Mouse (Mus musculus) gastrocnemius, postnatal 4 days (tissue): ENCODE results near the gene Adprhl1. TPM values are rescaled to one million over a fixed set of nuclear protein-coding genes. Genes with fewer than 3 reads are reported as not detected.

Experiments used
- DNase-seq, 2 experiments: peaks; one replicate each; pipeline ENCODE4 v3.0.0; 2021 to 2022; ENCODE audit warnings: low spot score in 2 of 2, mixed read lengths in 2 of 2
- total RNA-seq, 2 experiments: library from RNA; stranded (reverse); gene quantifications; 2 replicates each; pipeline ENCODE4 v1.2.3; 2021

The Adprhl1 gene
- total RNA-seq, 2 experiments from 2014 or later, result 78.0 to 80.2 TPM

DNA sequence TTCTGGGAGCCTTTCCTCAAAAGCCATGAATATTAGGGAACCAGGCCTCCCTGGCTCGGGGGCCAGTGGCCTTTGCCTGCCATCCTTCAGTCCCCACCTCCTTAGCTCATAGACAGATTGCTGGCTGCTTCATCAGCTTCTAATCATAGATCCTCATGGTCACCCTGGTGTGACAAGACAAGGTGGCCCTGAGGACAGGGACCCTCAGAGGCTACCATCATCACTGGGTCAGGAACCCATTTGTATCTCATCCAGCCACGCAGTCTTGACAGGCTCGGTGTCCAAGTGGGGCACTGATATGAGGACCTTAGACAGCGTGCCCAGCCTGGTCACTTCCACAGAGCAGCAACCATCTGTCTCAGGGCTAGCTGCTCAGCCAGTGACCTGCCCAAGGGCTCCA, 23.5 kb downstream of the Adprhl1 start:
- DNase-seq, result no peak

DNA sequence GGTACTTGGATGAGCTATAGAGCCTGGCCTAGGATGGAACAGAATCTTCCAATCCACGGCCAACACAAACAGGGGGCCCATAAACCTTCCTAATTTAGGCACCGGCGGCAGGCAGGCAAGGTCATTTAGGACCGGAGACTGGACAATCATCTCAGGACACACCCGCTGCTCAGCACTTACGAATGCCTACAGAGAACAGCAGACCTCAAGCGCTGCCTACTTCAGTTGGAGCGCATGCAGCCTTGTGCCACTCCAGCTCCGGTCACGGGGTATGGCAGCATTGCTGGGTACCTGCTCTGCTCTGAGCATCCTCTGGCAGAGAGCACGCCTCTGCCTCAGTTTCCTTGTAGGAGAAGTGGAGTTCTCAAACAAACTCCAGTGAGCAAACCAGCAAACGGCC, 24.2 kb downstream of the Adprhl1 start:
- no peak for DNase-seq

DNA sequence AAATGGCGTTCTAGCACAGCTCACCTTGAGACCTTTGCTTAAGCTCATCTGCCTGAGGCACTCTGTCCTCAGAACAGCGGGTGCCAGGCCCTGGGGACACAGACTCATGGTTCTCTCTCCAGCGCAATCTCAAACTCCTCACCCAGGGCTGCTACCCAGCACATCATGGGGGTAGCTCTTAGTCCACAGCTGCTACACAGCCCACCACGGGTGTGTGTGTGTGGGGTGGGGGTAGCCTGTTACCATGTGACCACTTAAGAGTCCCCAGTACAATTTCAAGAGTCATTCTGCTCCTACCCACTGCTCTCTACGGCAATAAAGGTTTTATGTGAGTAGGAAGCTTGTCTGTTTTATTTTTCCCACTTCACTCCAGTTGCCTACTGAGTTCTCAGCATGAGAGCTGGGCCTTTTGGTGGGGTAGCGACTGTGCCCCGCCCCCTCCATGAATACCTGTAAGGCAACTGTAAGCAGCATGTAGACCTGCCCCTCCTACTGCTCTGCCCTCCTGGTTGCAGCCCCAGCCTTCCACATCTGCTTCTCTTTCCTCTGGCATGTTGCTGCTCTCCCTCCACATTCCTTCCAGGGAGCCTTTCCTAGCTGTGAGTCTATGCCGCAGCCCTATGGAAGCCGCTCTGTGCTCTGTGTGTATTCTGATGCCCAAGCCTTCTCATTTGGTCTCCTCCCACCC, 24.9 kb downstream of the Adprhl1 start:
- DNase-seq, result no peak

DNA sequence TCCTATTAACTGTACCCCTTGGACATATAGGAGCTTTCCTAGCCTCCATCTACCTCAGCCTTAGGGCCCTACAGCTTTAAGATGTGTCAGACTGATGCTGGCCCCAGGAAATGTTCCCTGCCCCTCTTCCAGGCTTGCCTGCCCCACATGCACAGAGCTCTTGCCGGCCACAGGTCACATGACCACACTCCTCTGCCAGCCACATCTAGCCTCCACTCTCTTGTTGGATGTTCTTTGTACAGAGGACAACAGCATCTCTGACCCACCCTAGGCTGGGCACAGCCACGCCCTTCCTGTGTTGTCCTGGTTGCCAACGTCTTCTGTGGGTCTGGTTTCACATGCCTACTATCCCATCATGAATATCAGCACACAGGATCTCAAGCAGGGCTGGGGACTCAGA, 26.8 kb downstream of the Adprhl1 start:
- no peak for DNase-seq

DNA sequence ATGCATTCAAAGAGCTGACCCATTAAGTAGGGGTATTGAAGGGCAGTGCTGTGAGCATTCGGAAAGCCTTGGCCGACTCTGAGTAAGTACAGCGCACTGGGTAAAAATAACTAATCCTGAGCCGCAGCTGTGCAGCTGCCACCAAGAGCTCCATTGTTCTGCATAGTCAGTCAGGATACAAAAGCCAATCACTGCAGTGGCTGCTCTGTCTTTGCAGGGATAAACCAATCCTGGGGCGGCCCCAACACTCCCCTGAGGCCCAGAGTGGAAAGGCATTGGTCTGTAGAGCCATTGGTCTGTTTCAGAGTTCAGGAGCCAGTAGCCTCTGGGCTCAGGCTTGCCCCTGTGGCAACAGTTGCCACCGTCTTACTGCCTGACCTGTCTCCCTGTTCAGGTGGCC, 27.7 kb downstream of the Adprhl1 start:
- no peak for DNase-seq

DNA sequence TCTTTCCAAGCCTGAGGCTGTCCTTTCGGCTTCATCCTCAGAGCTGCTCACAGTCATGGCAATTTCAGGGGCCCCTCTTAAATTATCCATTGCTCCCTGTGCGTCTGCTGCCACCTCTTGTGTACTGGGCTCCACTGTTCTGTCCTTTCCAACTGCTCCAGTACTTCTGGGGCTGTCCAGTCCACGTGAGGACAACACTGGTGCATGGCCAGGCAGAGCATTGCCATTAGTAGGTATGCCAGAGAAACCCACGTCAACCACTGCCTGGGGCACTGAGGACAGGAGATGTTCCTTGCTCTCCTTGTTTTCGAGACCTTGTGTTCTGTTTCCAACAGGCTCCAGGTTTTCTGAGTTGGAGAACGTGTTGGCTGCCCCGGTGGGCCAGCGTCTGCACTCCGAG, 29.5 kb downstream of the Adprhl1 start:
- DNase-seq, result no peak

DNA sequence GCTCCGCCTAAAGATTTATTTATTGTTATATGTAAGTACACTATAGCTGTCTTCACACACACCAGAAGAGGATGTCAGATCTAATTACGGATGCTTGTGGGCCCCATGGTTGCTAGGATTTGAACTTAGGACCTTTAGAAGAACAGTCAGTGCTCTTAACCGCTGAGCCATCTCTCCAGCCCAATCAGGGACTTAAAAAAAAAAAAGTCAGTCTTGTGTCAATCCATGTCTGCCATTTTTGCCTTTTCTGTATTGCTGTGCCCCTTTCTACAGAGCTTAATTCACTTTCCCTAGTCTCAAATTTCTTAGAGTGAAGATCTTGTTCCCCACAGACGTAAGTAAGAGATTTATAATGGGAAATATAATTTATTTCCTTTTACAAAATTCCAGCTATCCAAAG, 35.5 kb downstream of the Adprhl1 start:
- no peak for DNase-seq

DNA sequence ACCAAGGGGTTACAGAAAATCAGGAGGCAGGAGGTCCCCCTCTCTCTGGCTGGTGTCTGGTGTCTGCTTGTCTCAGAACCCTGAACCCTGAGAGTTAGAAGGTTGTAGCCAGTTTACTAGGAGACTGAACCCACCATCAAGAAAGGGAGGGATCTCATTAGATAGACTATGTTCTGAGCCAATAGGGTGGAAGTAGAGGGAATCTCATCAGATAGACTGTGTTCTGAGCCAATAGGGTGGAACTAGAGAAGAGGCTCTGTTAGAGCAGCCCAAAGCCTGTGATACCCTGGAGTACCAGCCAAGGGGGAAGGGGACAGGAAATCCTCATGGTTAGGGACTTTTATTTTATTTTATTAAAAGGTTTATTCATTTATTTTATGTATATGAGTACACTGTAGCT, 36.0 kb downstream of the Adprhl1 start:
- no peak for DNase-seq

DNA sequence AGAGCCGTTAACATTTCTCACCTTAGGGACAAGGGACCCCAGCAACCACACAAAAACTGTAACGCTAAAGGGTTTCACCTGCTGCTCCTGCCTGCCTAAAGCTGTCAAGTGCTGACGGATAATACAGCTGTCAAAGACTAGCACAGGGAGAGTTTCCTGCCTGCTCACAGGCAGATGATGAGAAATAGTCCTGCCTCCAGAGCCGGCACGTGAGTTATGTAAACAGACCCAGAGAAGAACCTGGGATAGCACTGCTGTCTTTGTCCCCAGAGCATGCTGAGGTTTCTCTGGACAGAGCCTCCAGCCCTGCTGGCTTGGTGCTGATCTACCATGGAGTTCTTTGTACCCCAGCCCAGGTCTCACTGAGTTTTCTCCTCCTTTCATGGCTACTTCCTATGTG, 36.9 kb downstream of the Adprhl1 start:
- DNase-seq, result no peak

DNA sequence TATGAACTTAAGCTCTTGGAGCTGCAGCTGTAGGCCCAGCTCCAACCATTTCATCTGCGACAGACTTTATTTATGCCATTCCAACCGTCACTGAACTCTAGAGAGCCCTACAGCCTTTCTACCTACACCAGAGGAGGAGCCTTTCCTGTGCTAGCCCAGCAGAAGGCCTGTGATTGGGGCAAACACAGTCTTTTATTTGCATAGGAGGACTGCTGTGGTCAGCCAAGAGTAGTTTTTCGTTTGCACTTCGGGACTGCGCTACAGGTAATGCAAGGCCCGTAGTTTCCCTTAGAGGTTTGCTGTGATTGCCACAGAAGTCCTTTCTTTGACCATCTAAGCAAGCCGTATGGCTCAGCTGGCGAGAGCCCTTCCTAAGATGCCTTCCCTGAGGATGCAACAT, 37.6 kb downstream of the Adprhl1 start:
- no peak for DNase-seq

DNA sequence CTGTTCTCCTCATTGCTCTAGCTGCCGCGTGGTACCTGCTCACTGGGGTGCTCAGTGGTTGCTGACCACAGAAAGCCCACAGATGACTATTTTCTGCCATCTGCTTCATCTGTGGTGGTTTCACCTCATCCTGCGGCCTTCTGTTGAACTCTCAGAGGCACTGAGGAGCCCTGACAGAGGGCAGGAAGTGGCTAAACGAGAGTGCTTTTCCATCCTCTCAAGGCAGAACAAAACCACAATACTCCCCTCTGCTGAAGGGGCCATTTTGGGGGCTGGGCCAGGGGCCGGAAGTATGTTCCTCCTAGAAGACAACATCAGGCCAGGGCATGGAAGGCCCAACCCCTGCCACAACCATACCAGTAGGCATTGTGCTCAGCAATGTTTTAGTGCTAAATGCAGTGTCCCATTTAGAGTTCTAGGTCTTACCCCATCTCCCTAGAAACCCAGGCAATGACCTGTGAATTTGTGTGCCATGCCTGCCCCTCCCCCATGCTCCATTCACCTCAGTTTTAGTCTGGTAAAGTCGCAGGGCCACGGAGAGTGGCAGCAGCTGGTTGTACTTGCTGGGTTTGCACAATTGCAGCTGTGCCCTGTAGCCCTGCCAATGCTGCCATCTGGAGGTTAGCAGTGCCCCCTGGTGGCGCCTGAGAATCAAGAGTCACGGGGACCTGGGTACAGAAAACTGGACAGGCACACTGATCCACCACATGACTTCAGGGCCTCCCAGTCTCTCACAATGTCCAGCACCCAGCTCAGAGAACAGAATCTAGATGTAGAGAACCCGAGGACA, 40.3 kb downstream of the Adprhl1 start:
- DNase-seq, result peak; percentile 81 to 88

DNA sequence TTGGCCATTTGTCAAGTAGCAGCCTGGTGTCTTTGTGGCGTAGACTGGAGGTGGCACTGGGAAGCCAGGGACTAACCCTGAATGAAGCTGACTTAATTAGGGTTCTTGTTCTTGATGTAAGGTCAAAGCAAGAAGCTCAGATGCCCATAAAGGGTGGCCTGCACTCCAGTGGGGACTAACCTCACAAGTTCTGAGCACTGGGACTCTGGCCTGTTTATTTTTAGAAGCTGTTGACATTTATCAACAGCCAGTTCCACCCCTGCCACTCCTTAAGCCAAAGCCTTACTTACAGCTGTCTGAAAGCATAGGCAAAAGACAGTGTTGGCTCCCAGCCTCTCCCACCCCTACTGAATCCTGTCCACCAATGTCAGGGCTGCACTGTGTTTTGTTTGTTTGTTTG, 44.2 kb downstream of the Adprhl1 start:
- DNase-seq, result no peak

DNA sequence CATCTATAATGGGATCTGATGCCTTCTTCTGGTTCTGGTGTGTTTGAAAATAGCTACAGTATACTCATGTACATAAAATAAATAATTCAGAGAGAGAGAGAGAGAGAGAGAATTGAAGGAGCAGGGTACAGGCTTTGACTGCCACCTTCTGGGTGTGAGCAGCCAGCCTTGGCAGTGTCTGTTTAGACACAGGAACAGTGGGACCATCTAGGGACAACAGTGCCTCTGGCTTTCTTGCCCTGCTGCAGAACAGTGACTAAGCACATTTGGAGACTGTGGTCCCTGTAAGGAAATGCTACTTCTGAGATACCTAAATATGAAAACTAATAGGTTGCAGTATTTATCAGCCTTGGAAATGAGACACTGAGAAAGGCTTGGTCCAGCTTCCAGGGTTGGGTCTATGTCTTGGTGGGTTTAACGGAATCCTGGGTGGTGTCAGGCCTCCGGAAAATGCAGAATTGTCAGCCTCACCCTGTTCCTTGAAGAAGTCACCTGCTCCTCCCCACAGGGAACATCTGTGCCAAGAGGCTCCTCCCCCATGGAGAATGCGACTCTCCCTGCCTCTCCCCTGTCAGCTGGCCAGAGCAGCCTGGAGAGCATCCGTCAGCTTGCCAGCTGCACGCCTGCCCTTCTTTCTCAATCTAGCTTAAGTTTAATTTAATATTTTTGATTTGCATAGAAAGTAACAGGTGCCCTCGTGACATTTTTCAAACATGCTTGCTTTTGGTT, 45.2 kb downstream of the Adprhl1 start:
- peak in 1 of 2 experiments; percentile 38 for DNase-seq

DNA sequence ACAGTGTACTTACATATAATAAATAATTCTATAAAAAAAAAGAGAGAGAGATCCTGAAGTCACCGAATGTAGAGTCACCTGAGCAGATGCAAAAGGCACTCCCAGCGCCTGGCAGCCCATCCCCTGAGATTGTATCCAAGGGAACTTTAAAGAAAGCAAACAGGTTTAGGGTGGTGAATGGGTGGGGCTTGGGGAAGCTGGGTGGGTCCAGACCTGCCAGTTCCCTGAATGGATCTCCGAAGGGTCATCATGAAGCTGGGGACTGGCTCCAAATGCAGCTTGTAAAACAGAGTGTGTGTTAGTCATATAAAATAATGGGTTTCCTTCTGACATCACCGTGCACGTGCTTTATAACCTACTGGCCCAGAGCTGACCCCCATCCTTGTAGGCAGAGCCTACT, 47.7 kb downstream of the Adprhl1 start:
- no peak for DNase-seq

DNA sequence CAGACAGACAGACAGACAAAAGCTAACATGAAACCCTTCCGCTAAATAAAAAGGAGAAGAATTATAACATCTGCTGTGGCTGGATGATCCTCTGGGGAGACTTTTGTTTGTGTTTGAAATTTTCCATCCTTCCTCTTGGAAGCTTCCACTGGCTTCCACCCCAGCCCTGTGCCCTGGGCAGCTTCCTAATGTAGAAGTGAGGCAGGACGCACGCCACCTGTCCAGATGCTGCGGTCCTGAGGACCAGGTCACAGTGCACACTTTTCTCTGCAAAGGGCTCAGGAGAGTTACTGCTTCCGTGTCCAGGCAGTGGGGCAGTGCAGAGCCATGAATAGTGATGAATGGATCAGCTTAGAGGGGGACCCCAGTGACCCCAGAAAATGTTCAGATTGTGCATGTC, 48.7 kb downstream of the Adprhl1 start:
- DNase-seq, result no peak

DNA sequence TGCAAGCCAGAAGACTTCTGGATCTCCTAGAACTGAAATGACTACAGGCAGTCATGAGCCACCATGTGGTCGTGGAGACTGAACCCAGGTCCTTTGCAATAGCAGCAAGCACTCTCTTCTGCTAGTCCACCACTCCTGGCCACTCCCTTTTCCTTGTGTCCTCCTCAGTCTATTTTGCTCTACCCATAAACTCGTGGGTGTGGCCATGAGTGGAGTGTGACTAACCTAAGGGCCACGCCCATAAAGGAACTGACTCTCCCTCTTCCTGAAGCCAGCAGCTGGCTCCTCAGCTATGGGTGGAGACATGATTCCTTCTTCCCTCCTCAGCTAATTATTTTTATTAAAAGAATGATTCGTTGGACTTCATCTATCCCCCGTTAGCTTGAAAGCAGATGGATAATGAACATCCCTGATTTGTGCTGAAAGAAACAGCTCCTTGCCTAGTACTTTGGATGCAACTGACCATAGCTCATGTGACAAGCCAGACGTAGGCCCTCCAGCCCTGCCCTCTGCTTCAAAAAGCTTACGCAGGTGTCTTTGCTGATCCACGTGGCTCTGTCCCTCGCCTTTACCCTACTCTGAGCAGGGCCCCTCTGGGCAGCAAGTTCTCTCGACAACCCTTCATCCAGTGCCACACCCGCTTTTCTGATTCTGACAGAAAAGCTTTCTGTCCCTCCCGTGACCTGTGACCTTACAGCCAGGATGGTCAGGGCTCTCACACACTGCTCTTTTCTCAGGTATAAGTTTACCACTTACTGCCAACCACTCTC, 49.4 kb downstream of the Adprhl1 start:
- no peak for DNase-seq

DNA sequence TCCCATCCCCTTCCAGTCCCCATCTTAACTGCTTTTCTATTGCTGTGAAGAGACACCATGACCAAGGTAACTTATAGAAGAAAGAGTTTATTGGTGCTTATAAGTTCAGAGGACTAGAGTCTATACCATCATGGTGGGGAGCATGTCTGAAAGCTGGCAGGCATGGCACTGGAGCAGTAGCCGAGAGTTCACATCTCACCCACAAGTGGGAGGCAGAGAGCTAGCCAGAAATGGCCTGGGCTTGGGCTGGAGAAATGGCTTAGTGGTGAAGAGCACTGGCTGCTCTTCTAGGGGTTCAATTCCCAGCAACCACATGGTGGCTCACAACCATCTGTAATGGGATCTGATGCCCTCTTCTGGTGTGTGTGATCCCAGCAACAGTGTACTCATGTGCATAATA, 50.5 kb downstream of the Adprhl1 start:
- DNase-seq, result no peak

DNA sequence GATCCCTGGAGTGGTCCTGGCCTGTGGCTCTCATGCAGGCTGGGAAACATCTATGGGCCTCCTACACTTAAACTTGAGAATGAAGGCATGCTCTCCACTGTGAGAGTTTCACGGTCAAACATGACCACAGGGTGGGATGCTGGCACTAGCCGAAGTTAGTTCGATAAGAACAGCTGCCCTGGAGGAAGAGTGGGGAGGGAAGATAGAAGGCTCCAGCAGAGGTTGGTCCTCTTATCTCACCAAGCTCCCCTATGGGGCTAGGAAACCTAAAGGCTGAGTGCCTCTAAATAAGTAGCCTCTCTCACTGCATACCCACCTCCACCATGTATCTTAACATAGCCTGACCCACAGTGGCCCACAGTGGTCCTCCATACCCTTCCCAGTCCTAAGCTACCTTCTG, 51.2 kb downstream of the Adprhl1 start:
- no peak for DNase-seq

DNA sequence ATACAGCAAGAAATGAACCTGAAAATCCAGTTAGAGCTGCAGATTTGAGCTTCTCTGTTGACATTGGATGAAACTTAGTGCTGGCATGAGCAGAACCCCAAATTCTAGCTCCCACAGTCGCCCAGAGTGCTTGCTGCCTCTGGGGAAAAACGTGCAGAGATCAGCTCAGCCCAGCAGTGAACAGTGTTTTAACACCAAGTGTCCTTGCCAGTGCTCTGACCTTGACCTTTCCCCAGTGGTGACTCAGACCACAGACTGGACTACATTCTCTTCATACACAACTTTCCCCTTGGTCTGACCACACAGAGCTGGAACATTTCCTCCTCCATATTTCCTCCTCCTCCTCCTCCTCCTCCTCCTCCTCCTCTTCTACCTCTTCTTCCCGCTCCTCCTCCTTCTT, 51.9 kb downstream of the Adprhl1 start:
- DNase-seq, result no peak

DNA sequence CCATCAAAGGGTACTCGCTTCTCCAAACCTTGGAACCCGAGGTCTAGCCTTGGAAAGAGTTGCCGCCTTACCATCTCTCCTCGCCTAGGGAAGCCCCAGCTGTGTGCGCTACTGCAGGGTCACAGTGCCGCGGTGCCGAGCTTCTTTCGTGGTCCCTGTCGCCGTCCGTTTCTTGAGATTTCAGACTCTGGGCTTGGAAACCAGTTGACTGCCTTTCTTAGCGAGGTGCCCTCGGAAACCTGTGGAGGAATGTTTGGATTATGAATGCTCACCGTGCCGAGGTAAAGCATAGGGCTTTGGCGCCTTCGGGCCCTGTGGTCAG, 53.0 kb downstream of the Adprhl1 start:
- DNase-seq, result no peak

DNA sequence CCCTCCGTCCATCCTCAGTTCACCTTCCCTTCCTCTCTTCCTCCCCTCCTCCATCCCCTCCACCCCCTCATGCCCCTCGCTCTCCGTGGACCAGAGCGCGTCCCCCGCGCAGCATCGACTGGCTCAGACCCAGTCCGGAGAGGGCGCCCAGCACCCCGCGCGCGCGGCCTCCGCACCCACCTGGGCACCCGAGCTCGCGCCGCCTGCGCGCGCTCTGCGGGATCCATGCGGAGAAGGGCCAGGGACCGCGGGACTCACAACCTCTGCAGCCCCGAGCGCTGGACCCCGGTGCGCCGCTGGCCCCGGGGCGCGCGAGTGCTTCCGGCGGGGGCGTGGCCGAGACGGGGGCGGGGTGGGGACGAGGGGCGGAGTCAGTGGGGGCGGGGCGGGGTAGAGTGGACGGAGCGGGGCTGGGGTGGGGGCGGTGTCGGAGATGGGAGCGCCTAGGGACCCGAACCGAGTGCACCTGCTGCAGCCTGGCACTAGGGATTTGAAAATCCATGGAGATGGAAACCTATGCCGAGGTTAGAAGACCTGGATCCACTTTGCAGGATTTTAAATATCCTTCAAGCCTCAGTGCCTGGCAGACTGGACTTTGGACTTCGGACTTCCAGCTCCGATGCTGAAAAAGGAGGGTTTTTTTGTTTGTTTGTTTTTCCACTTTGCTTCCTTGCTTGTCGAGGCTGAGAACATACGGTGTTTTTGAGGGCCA, 53.5 kb downstream of the Adprhl1 start, which contains the start of gene Grtp1:
Gene Grtp1 (minus strand): TSS at position 320 of the 712 bp plus-strand sequence.
- peak; percentile 45 to 52 for DNase-seq
